Mouse (Mus musculus) bone marrow macrophage, adult 2 months (primary cell): ENCODE data around the gene Nkx2-1.

Experiments used
- CTCF ChIP-seq: IDR thresholded peaks from 2 replicates; pipeline ENCODE4 v1.5.1; 2012; ENCODE audit warnings: low read depth, mild to moderate bottlenecking, low read length, moderate library complexity
- POLR2A ChIP-seq: IDR thresholded peaks from 2 replicates; pipeline ENCODE4 v1.6.1; 2012; ENCODE audit warnings: mild to moderate bottlenecking, low read depth, low read length, borderline replicate concordance

DNA sequence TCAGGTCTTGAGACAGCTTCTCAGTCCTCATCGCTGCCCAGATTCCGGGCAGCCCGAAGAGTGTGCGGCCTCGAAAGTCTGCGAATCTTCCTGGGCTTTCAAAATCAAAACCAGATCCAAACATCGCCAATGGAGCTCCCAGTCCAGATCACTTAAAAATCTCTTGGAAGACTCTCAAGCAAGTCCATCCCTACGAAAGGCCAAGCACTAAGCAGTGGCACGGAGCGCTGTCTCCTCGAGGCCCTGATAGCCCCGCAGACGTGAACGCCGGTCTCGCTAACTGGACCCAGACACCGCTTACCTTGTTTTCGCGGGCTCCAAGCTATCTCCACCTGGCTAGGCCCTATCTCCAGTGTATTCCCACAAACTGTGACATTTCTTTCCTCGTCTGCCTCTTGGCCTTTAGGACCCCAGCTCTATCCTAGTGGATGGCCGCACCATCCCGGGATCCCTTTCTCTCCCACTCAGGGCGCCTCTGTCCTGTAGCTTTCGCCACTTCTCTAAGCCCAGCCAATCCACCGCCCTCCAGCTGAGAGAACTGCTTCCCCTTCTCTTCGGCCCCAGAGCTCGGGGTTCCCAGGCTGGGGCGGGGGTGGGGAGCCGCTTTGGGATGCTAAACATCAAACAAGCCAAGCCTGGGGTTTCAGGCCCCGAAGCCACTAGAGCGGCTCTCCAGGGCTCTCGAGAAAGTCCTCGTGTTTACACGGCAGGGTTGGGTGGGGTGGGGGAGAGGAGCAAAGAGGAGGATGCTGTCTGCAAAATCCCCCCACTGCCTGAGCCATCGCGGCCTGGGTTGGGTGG is 7.6 kb downstream of the Nkx2-1 start:
- TF ChIP-seq CTCF (no peak), POLR2A (no peak)
